Mouse (Mus musculus): ENCODE measurements around the gene Pgf.

Gene Pgf

DNA sequence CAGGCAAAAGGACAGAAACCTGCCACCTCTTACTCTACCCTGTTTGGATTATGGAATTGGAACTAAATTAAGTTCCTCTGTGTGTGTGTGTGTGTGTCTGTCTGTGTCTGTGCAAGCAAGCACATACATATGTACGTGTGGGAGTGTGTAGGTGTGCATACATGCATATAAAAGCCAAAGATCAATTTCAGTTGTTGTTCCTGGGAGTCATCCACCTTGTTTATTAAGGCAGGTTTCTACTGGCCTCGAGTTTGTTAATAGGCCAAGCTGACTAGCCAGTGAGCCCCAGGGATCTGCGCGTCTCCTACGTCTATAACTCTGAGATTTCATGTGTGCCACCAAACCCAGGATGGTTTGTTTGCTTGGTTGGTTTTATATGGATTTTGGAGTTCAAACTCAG is 52.8 kb downstream of the Pgf start:
- DNase-seq (ENCODE audit: low spot score in 2 of 2): no peak

DNA sequence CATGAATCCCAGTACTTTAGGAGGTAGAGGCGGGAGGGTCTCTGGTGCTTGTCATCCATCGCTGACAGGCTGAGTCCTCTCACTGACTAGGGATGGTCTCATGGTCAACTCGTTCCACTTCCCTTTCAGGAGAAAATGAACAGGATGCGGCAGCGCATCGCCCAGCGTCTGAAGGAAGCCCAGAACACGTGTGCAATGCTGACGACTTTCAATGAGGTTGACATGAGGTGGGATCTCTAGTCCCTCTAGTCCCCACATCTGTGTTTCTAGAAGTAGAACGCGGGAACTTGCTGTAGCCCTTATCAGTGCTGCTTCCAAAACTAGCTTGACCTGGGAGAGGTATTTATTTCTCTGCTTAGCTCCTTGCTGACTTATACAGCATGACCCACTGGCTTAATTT is 53.9 kb downstream of the Pgf start:
- DNase-seq (ENCODE audit: low spot score in 2 of 2): no peak

DNA sequence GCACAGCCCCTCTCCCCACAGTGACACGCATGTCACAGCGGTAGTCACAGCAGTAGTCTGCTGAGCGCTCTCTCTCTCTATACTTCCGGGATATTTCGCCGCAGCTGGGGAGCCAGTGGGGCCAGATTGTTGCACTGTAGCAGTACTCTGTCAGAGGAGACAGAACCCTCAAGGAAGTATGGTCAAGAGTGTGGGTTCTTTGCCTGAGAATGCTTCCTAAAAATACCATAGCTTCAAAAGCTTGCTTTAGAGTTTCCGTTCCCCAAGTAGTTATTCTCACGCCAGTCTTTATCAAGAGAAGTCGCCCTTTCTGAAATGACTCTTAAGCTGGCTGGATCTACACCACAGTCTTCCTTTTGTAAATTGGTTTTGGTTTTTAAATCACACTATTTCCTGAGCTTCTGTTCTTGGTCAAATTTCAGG is 54.5 kb downstream of the Pgf start:
- no peak for DNase-seq (ENCODE audit: low spot score in 2 of 2)

DNA sequence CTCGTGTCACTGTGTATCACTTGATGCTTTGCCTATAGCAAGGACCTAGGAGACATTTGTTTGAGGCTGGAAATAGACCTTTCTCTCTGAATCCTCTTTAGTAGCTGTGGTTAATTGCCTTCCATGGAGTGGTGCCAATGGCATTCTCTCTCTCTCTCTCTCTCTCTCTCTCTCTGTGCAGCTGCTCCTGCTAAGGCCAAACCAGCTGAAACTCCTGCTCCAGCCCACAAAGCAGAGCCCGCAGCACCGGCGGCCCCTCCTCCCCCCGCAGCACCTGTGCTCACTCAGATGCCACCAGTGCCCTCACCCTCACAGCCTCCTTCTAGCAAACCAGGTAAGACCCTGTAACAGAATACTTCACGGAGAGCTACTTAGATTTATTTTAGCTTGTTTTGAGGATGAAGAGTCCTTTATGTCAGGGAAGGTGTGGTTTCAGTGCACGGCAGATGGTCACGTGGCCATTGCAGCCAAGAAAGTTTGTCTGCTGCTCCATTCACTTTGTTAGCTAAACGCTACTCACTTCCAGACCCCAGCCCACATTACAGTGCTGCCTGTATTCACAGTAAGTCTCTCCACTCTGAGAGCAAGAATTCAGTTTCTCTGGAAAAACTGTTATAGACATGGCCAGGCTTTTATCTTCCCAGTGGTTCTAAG is 55.7 kb downstream of the Pgf start:
- DNase-seq (ENCODE audit: low spot score in 2 of 2): no peak

All from spleen, postnatal 10 days (tissue).